Mouse (Mus musculus) heart, embryonic 16.5 days (tissue): ENCODE results near the gene Syt1. TPM values are rescaled to one million over a fixed set of nuclear protein-coding genes. Genes with fewer than 3 reads are reported as not detected.

Experiments used
- ATAC-seq: fragments of 200-750 bp; cut with Nextera tagmentation; replicated peaks from 2 replicates; pipeline ENCODE4 v1.8.0; 2017; ENCODE audit warnings: moderate number of reproducible peaks; ENCODE audit not compliant: insufficient read depth, low FRiP score; ENCODE audit errors: extremely low read depth
- H3K27ac ChIP-seq: fragments of 300-500 bp; sonication (generic); 2 replicates; pipeline ENCODE4 v1.5.1; 2014; ENCODE audit warnings: mild to moderate bottlenecking, low read length, control low read depth, moderate library complexity
- H3K27me3 ChIP-seq: fragments of 300-500 bp; sonication (generic); 2 replicates; pipeline ENCODE4 v1.6.1; 2014; ENCODE audit warnings: low read length, mixed read lengths; ENCODE audit not compliant: control insufficient read depth, insufficient read depth
- H3K36me3 ChIP-seq: fragments of 300-500 bp; sonication (generic); 2 replicates; pipeline ENCODE4 v1.6.1; 2014; ENCODE audit not compliant: control insufficient read depth, insufficient read depth
- H3K4me1 ChIP-seq: fragments of 300-500 bp; sonication (generic); 2 replicates; pipeline ENCODE4 v1.6.1; 2014; ENCODE audit warnings: low read length, mixed read lengths; ENCODE audit not compliant: control insufficient read depth, insufficient read depth
- H3K4me2 ChIP-seq: fragments of 300-500 bp; sonication (generic); 2 replicates; pipeline ENCODE4 v1.6.1; 2014; ENCODE audit warnings: low read depth, mild to moderate bottlenecking, control low read depth, low read length
- H3K4me3 ChIP-seq: fragments of 300-500 bp; sonication (generic); 2 replicates; pipeline ENCODE4 v1.5.1; 2014; ENCODE audit warnings: mild to moderate bottlenecking, control low read depth, low read length
- H3K9ac ChIP-seq: fragments of 300-500 bp; sonication (generic); 2 replicates; pipeline ENCODE4 v1.6.1; 2014; ENCODE audit warnings: low read length, control low read depth
- H3K9me3 ChIP-seq: fragments of 300-500 bp; sonication (generic); replicated peaks from 2 replicates; pipeline ENCODE4 v1.6.1; 2016; ENCODE audit warnings: low read length; ENCODE audit not compliant: control insufficient read depth
- WGBS: fragments of 180-500 bp; shearing (Covaris S2); extraction: QIAGEN DNeasy Blood & Tissue Kit; methylation state at CpG from one replicate; pipeline ENCODE4 v1.1.7; 2014; 5-methylcytosine and 5-hydroxymethylcytosine counted together
- polyA plus RNA-seq: library from polyadenylated mRNA; unstranded; fragments of >200 nt; fragmentation: Nextera tagmentation; extraction: Ambion mirVana; gene quantifications from 2 replicates; pipeline ENCODE4 v1.2.1, GENCODE M21; 2015

The Syt1 gene
- polyA plus RNA-seq, 1 experiment from 2014 or later: 0.91 TPM

DNA sequence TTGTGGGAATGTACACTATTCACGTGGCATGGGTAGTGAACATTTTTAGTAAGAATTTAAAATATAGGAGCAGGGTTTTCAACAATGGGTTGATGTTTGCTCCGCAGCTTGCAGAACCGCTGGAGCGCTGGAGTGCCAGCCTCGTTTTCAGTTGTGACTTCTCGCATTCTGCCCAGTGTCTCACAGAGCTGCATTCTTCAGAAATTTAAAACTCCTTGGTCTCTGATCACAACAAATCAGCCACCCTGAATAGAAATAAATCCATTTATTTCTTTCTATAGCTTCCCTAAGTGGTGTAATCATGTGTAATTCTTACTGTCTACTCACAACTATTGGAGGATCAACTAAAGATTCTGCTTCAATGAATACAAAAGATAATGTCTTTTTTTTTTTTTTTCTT, 458.2 kb downstream of the Syt1 start:
- no peak overlapping the region for H3K9ac ChIP-seq
- no peak overlapping the region for H3K27ac ChIP-seq
- no peak overlapping the region for H3K4me2 ChIP-seq
- H3K9me3 ChIP-seq: no peaks in the 10 kb centered on the region
- WGBS: 79% methylated on average over 6 of the region's 6 CpGs
- H3K27me3 ChIP-seq: no peaks in the 10 kb centered on the region
- no peak for ATAC-seq
- H3K4me1 ChIP-seq: no peaks in the 10 kb centered on the region
- H3K4me3 ChIP-seq: no peak overlapping the region
- H3K36me3 ChIP-seq: no peaks in the 10 kb centered on the region

DNA sequence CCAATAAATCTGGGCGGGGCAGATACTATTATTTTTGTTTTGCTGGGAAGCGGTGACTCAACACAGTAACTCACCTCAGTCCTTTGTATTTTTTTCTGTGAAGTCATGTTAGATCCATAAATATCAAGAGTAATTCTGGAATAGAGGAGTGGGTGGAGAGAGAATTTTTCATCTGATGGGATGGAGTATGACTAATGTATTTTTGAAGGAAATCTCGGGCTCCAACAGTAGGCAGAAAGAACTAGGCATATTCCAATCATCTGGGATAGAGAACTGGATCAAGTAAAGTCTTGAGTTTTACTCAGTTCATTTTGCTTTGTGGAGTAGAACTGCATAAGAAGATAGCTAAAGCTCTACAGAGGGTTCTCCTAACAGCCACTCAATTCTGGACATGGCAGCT, 465.1 kb downstream of the Syt1 start:
- Histone ChIP-seq H3K4me2 (no peak overlapping the region), H3K4me3 (no peak overlapping the region), H3K9me3 (no peaks in the 10 kb centered on the region), H3K27ac (no peak overlapping the region), H3K27me3 (no peaks in the 10 kb centered on the region), H3K36me3 (no peaks in the 10 kb centered on the region), H3K9ac (no peak overlapping the region), H3K4me1 (no peaks in the 10 kb centered on the region)
- 89% methylated on average over 3 of the region's 3 CpGs for WGBS
- ATAC-seq: no peak

DNA sequence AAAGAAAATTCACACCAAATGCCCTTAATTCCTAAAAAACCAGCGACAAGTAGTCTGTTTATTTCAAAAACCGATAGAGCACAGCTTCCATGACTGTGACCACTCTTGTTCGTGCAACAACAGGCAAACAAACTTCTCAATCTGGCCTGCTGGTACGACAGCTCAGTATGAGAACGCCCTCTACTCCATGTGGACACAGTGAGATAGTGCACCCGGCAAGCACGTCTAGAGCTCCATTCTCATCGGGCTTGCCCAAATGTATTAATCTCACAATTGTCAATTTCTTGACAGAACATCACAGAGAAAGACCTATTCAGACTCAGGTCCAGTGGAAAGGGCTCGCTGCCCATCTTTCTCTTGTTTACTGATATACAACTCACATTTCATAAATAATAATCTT, 469.2 kb downstream of the Syt1 start:
- Histone ChIP-seq H3K9me3 (no peaks in the 10 kb centered on the region), H3K27me3 (no peaks in the 10 kb centered on the region), H3K27ac (no peak overlapping the region), H3K36me3 (no peaks in the 10 kb centered on the region), H3K4me3 (no peak overlapping the region), H3K9ac (no peak overlapping the region), H3K4me2 (no peak overlapping the region), H3K4me1 (peaks cover 2% of the 10 kb centered on the region)
- ATAC-seq: no peak
- 73% methylated on average over 9 of the region's 9 CpGs for WGBS

DNA sequence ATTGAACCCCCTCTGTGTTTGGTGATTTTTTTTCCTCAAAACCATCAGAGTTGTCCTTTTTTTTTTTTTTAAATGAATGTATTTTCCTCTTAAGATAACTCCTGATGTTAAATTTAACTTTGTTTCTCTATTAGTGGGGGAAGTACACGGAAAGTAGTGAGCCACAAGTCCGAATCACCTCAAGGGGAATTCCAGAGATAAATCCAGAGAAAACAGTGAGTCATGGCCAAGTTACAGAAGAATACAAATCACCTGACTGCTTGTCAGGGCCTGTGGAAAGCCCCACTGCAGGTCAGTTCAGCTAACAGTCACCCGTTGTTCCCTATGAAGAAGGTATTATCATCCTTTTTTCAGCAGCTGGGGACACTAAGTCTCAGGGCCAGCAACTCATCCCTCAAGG, 472.2 kb downstream of the Syt1 start:
- Histone ChIP-seq H3K27ac (peak overlapping the region; percentile 10; the same call in 1 of the 2 replicates), H3K9me3 (no peaks in the 10 kb centered on the region), H3K4me1 (peaks cover 7% of the 10 kb centered on the region), H3K27me3 (no peaks in the 10 kb centered on the region), H3K36me3 (no peaks in the 10 kb centered on the region), H3K4me3 (no peak overlapping the region), H3K4me2 (no peak overlapping the region), H3K9ac (no peak overlapping the region)
- ATAC-seq: no peak
- WGBS: 21% methylated on average over 3 of the region's 3 CpGs

DNA sequence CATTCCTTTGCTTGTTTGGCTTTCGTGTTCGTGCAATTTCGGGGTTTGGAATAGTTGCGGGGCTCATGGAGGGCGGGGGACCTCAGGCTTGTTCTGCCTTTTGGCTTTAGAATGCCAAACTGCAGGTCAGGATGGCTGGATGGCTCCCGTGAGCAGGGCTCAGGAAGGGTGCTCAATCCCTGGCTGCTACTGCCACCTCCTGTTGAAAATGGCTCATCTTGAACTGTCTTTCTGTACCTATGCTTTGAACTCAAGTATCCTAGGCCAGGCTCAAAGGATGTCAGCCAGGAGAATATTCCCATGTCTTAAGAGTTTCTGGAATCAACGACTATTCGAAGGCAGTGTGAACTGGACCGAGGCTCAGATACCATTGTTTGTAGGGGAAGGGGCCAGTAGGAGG, 473.1 kb downstream of the Syt1 start:
- Histone ChIP-seq H3K4me3 (no peak overlapping the region), H3K9me3 (no peaks in the 10 kb centered on the region), H3K4me1 (peaks cover 7% of the 10 kb centered on the region), H3K27ac (0 out of 2 replicates have a peak overlapping the region, but pooled peaks have one; percentile 21), H3K27me3 (no peaks in the 10 kb centered on the region), H3K9ac (no peak overlapping the region), H3K36me3 (no peaks in the 10 kb centered on the region), H3K4me2 (no peak overlapping the region)
- WGBS: 44% methylated on average over 9 of the region's 9 CpGs
- peak; percentile 75 for ATAC-seq

DNA sequence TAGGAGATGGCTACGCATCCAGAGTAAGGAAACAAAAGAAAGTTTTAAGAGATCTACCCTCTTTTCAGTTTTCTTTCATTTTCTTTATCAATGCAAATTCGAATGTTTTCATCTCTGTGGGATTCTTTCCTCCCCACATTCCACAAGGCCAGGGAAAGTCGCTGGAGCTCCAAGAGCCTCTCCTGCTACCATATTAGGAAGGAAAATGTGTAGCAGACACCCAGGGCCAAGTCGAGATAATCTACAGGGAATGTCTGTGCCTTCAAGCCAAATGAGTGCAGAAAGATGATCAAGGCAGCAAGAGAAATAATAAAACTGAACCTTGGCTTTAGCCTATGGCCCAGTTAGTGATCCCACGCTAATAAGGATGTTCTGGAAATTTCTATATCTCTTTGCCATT, 474.9 kb downstream of the Syt1 start:
- Histone ChIP-seq H3K36me3 (no peaks in the 10 kb centered on the region), H3K4me2 (0 out of 2 replicates have a peak overlapping the region, but pooled peaks have one; percentile 6), H3K27ac (peak overlapping the region; percentile 71), H3K4me1 (peaks cover 12% of the 10 kb centered on the region), H3K27me3 (no peaks in the 10 kb centered on the region), H3K9me3 (no peaks in the 10 kb centered on the region), H3K9ac (no peak overlapping the region), H3K4me3 (no peak overlapping the region)
- 25% methylated on average over 5 of the region's 5 CpGs for WGBS
- 0 out of 2 replicates have a peak, but pooled peaks have one; percentile 65 for ATAC-seq

DNA sequence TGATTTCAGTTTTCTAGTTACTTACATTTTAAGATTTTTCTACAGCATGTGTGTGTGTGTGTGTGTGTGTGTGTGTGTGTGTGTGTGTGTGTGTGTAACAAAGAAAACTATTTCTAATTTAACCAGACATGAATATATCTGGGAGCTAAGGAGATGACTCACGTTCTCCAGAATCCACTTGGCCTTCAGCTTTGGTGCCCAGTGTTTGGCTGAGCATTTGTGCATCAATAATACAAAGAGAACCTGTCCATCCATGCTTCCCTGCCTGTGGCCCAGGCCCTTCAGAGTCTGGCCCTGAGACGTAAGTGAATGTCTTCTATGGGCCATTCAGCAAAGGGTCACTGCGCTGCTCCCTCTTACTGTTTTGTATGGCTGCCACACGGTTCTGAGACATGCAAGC, 476.7 kb downstream of the Syt1 start:
- H3K27me3 ChIP-seq: no peaks in the 10 kb centered on the region
- H3K9ac ChIP-seq: no peak overlapping the region
- H3K4me2 ChIP-seq: no peak overlapping the region
- no peak overlapping the region for H3K27ac ChIP-seq
- H3K4me1 ChIP-seq: peaks cover 12% of the 10 kb centered on the region
- 85% methylated on average over 4 of the region's 4 CpGs for WGBS
- no peaks in the 10 kb centered on the region for H3K36me3 ChIP-seq
- ATAC-seq: no peak
- no peaks in the 10 kb centered on the region for H3K9me3 ChIP-seq
- H3K4me3 ChIP-seq: no peak overlapping the region

DNA sequence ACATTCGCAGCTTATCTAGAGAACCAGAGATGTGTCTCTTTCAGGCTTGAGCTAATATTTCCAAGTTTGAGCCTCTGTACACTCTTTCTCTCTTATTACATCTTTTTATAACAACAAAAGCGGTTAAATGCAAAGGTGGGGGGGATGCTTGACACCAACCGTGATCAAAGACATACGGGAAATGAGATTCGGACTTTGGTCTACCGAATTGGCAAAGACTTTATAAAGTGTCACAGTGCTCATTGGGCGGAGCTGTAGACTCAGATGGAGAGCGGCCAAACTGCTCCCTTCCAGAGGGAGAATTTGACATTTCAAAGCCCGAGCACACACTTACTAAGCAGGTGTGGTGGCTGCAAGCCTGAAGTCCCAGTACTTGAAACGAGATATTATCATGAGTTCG, 477.9 kb downstream of the Syt1 start:
- 85% methylated on average over 11 of the region's 11 CpGs for WGBS
- Histone ChIP-seq H3K4me1 (peaks cover 10% of the 10 kb centered on the region), H3K4me2 (no peak overlapping the region), H3K27ac (no peak overlapping the region), H3K9ac (no peak overlapping the region), H3K9me3 (no peaks in the 10 kb centered on the region), H3K4me3 (no peak overlapping the region), H3K27me3 (no peaks in the 10 kb centered on the region), H3K36me3 (no peaks in the 10 kb centered on the region)
- no peak for ATAC-seq

DNA sequence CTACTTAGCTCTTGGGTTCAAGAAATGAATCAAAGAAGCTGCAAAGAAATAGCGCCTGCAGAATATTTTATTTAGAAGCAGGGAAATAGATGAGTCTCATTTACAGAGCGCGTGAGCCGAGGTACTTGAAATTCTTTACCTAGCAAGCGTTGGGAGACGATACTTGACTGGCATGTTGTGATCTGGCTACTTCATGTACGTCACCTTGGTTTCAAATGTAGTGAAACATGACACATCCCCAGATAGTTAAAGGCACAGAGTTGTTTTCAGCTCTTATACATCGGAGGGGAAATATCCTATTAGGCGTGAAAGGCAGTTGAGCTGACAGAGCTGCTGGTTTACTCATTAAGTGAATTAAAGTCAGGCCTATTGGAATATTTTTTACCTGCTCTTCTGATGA, 478.5 kb downstream of the Syt1 start:
- Histone ChIP-seq H3K9me3 (no peaks in the 10 kb centered on the region), H3K27ac (no peak overlapping the region), H3K36me3 (no peaks in the 10 kb centered on the region), H3K4me1 (peaks cover 10% of the 10 kb centered on the region), H3K9ac (no peak overlapping the region), H3K27me3 (no peaks in the 10 kb centered on the region), H3K4me2 (no peak overlapping the region), H3K4me3 (no peak overlapping the region)
- ATAC-seq: no peak
- 59% methylated on average over 9 of the region's 9 CpGs for WGBS

DNA sequence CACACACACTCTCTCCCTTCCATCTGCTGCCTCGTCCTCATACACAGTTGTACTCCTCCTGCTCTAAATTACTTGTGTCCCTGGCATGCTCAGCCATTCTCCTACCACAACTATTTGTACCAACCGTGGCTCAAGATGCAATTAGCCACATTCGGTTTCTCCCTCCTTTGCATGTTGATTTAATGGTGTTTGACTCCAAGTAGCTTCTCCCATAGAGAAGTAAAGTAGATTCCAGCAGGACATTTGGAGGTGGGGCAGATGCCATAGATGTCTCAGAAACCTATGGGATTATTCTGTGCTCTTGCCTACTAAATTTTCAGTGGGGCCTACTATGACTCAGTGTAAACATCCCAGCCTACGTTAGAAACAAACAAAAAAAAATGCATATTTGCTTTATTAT, 479.1 kb downstream of the Syt1 start:
- Histone ChIP-seq H3K4me1 (peaks cover 10% of the 10 kb centered on the region; the same call in 1 of the 2 replicates), H3K27ac (no peak overlapping the region), H3K36me3 (no peaks in the 10 kb centered on the region), H3K4me2 (no peak overlapping the region), H3K4me3 (no peak overlapping the region), H3K9me3 (no peaks in the 10 kb centered on the region), H3K9ac (no peak overlapping the region), H3K27me3 (no peaks in the 10 kb centered on the region)
- ATAC-seq: no peak
- 48% methylated on average over 4 of the region's 4 CpGs for WGBS
